Mouse (Mus musculus) thymus, adult 2 months (tissue): Measurements from ENCODE around the gene Scube2. TPM values are rescaled to one million over a fixed set of nuclear protein-coding genes. Genes with fewer than 3 reads are reported as not detected.

Experiments
- DNase-seq: peaks from one replicate; pipeline ENCODE4 v3.0.0; 2021
- H3K27ac ChIP-seq: fragments of 200-500 bp; 2 replicates; pipeline ENCODE4 v1.5.1; 2012; ENCODE audit warnings: low read length, control low read depth; ENCODE audit not compliant: control insufficient read depth, insufficient read depth
- H3K27me3 ChIP-seq: fragments of 200-500 bp; 2 replicates; pipeline ENCODE4 v1.6.1; 2012; ENCODE audit warnings: mild to moderate bottlenecking, low read length, moderate library complexity, mixed read lengths; ENCODE audit not compliant: control insufficient read depth, insufficient read depth
- H3K36me3 ChIP-seq: fragments of 200-500 bp; 2 replicates; pipeline ENCODE4 v1.6.1; 2012; ENCODE audit warnings: mild to moderate bottlenecking, low read length, moderate library complexity; ENCODE audit not compliant: control insufficient read depth, insufficient read depth
- H3K4me1 ChIP-seq: fragments of 200-500 bp; replicated peaks from 2 replicates; pipeline ENCODE4 v1.6.1; 2012; ENCODE audit warnings: low read length; ENCODE audit not compliant: control insufficient read depth, insufficient read depth
- H3K4me3 ChIP-seq: fragments of 200-500 bp; 2 replicates; pipeline ENCODE4 v1.5.1; 2012; ENCODE audit warnings: mild to moderate bottlenecking, low read length, control low read depth, moderate library complexity; ENCODE audit not compliant: control insufficient read depth, insufficient read depth
- CTCF ChIP-seq: fragments of 200-500 bp; IDR thresholded peaks from 2 replicates; pipeline ENCODE4 v1.5.1; 2012; ENCODE audit warnings: mild to moderate bottlenecking, control low read depth, low read length, moderate library complexity, borderline replicate concordance; ENCODE audit not compliant: control insufficient read depth, poor library complexity, insufficient read depth; ENCODE audit errors: extremely low read depth
- POLR2A ChIP-seq: fragments of 200-500 bp; IDR thresholded peaks from 2 replicates; pipeline ENCODE4 v1.6.1; 2012; ENCODE audit warnings: mild to moderate bottlenecking, low read length, control low read depth, moderate library complexity; ENCODE audit not compliant: control insufficient read depth, poor library complexity, insufficient read depth; ENCODE audit errors: extremely low read depth
- WGBS: fragments of 180-500 bp; shearing (Covaris S2); methylation state at CpG from one replicate; pipeline ENCODE4 v1.1.7; 2018; 5-methylcytosine and 5-hydroxymethylcytosine counted together
- polyA plus RNA-seq: library from polyadenylated mRNA; depleted of rRNA; stranded (reverse); fragments of >200 nt; gene quantifications from 2 replicates; pipeline ENCODE4 v1.2.3, GENCODE M21; 2012

Scube2 gene
- polyA plus RNA-seq, 1 experiment: 0.34 TPM

GRCm38 (mm10) chr7:109848867-109849733, 16.4 kb downstream of the Scube2 start:
- DNase-seq: no peak
- TF ChIP-seq POLR2A (no peak), CTCF (no peak)
- Histone ChIP-seq H3K4me3 (no peak overlapping the region), H3K36me3 (no peaks in the 10 kb centered on the region), H3K4me1 (no peaks in the 10 kb centered on the region), H3K27me3 (no peaks in the 10 kb centered on the region), H3K27ac (no peak overlapping the region)
- WGBS: 79% methylated on average over 11 of the region's 11 CpGs

GRCm38 (mm10) chr7:109844100-109844499, 21.4 kb downstream of the Scube2 start:
- TF ChIP-seq POLR2A (no peak), CTCF (no peak)
- 88% methylated on average over 6 of the region's 6 CpGs for WGBS
- H3K4me1 ChIP-seq: no peaks in the 10 kb centered on the region

GRCm38 (mm10) chr7:109841618-109842418, 23.7 kb downstream of the Scube2 start:
- DNase-seq: no peak
- no peak overlapping the region for H3K27ac ChIP-seq
- TF ChIP-seq POLR2A: no peak
- no peak for TF ChIP-seq CTCF
- H3K4me3 ChIP-seq: no peak overlapping the region
- 91% methylated on average over 13 of the region's 13 CpGs for WGBS
- H3K36me3 ChIP-seq: no peaks in the 10 kb centered on the region
- H3K4me1 ChIP-seq: no peaks in the 10 kb centered on the region
- no peaks in the 10 kb centered on the region for H3K27me3 ChIP-seq

More at GRCm38 (mm10) chr7:109844100-109844499, 21.4 kb downstream of the Scube2 start:
- no peak overlapping the region for H3K4me3 ChIP-seq
- DNase-seq: no peak
- H3K27me3 ChIP-seq: no peaks in the 10 kb centered on the region
- H3K36me3 ChIP-seq: no peaks in the 10 kb centered on the region
- no peak overlapping the region for H3K27ac ChIP-seq

- Histone ChIP-seq H3K27me3 (no peaks in the 10 kb centered on the region), H3K36me3 (no peaks in the 10 kb centered on the region)
- 88% methylated on average over 6 of the region's 6 CpGs for WGBS
Measured at GRCm38 (mm10) chr7:109841031-109841430, 24.4 kb downstream of the Scube2 start.

GRCm38 (mm10) chr7:109838613-109839012, 26.9 kb downstream of the Scube2 start:
- no peaks in the 10 kb centered on the region for H3K4me1 ChIP-seq
- no peak for DNase-seq
- WGBS: 48% methylated on average over 3 of the region's 3 CpGs
- H3K27me3 ChIP-seq: no peaks in the 10 kb centered on the region
- H3K4me3 ChIP-seq: no peak overlapping the region
- TF ChIP-seq POLR2A (no peak), CTCF (no peak)
- no peak overlapping the region for H3K27ac ChIP-seq
- no peaks in the 10 kb centered on the region for H3K36me3 ChIP-seq

More at GRCm38 (mm10) chr7:109841031-109841430, 24.4 kb downstream of the Scube2 start:
- Histone ChIP-seq H3K4me3 (no peak overlapping the region), H3K27ac (no peak overlapping the region), H3K4me1 (no peaks in the 10 kb centered on the region)
- DNase-seq: no peak
- TF ChIP-seq CTCF: no peak
- no peak for TF ChIP-seq POLR2A

- DNase-seq: no peak
- no peak overlapping the region for H3K4me3 ChIP-seq
- H3K27ac ChIP-seq: no peak overlapping the region
- H3K4me1 ChIP-seq: no peaks in the 10 kb centered on the region
- 95% methylated on average over 6 of the region's 6 CpGs for WGBS
- TF ChIP-seq CTCF (no peak), POLR2A (no peak)
- H3K27me3 ChIP-seq: no peaks in the 10 kb centered on the region
- H3K36me3 ChIP-seq: no peaks in the 10 kb centered on the region
Measured at GRCm38 (mm10) chr7:109837651-109838050, 27.8 kb downstream of the Scube2 start.
